Mouse (Mus musculus) MEL (cell line): ENCODE measurements around the gene Atp23. TPM values are rescaled to one million over a fixed set of nuclear protein-coding genes. Genes with fewer than 3 reads are reported as not detected.
A peak's percentile ranks its signal among the peaks of the same experiment; 100 is the strongest.

Source experiments
- DNase-seq: peaks from one replicate; pipeline ENCODE4 v3.0.0; 2011; ENCODE audit warnings: low read depth, low spot score
- H3K27ac ChIP-seq: 2 replicates; pipeline ENCODE4 v1.5.1; 2012; ENCODE audit warnings: low read depth, mild to moderate bottlenecking, control low read depth, low read length, moderate library complexity; ENCODE audit not compliant: control insufficient read depth
- H3K27me3 ChIP-seq, 2 experiments: fragments of 150-350 bp in 1 of 2; sonication (generic) in 1 of 2; 2 replicates each; pipeline ENCODE4 v1.6.1; 2012; ENCODE audit warnings: low read length in 2 of 2, mild to moderate bottlenecking in 2 of 2, improper control_type of control experiment in 1 of 2, moderate library complexity in 1 of 2; ENCODE audit not compliant: insufficient read depth in 2 of 2, control insufficient read depth in 1 of 2
- H3K36me3 ChIP-seq, 2 experiments: 2 replicates each; pipeline ENCODE4 v1.6.1; 2012 to 2014; ENCODE audit warnings: low read length in 2 of 2, improper control_type of control experiment in 1 of 2, inconsistent platforms in 1 of 2, mild to moderate bottlenecking in 1 of 2; ENCODE audit not compliant: insufficient read depth in 2 of 2, control insufficient read depth in 1 of 2
- H3K4me1 ChIP-seq, 2 experiments: fragments of 150-350 bp in 1 of 2; sonication (generic) in 1 of 2; 2 replicates each; pipeline ENCODE4 v1.6.1; 2012; ENCODE audit warnings: low read length in 2 of 2, improper control_type of control experiment in 1 of 2, mild to moderate bottlenecking in 1 of 2; ENCODE audit not compliant: insufficient read depth in 2 of 2, control insufficient read depth in 1 of 2
- H3K4me3 ChIP-seq, 2 experiments: fragments of 150-350 bp in 1 of 2; sonication (generic) in 1 of 2; 2 replicates each; pipeline ENCODE4 v1.5.1; 2012; ENCODE audit warnings: low read depth in 2 of 2, low read length in 2 of 2, mild to moderate bottlenecking in 2 of 2, moderate library complexity in 2 of 2, control low read depth in 1 of 2, improper control_type of control experiment in 1 of 2; ENCODE audit not compliant: control insufficient read depth in 1 of 2, insufficient read depth in 1 of 2
- H3K79me2 ChIP-seq: 2 replicates; pipeline ENCODE4 v1.6.1; 2012; ENCODE audit warnings: mild to moderate bottlenecking, low read length, moderate library complexity; ENCODE audit not compliant: control insufficient read depth, poor library complexity, insufficient read depth
- H3K9ac ChIP-seq: 2 replicates; pipeline ENCODE4 v1.6.1; 2012; ENCODE audit warnings: low read depth, mild to moderate bottlenecking, control low read depth, low read length, moderate library complexity; ENCODE audit not compliant: control insufficient read depth, poor library complexity, severe bottlenecking
- H3K9me3 ChIP-seq: fragments of 150-350 bp; sonication (generic); replicated peaks from 2 replicates; pipeline ENCODE4 v1.6.1; 2012; ENCODE audit warnings: mild to moderate bottlenecking, low read length, improper control_type of control experiment, moderate library complexity; ENCODE audit not compliant: insufficient read depth
- CTCF ChIP-seq, 3 experiments: IDR thresholded peaks in 2 of 3; conservative IDR thresholded peaks in 1 of 3; 2 replicates each; pipeline ENCODE4 v1.5.1; 2011 to 2012; ENCODE audit warnings: low read length in 3 of 3, low read depth in 2 of 3, mild to moderate bottlenecking in 2 of 3, improper control_type of control experiment in 1 of 3, inconsistent platforms in 1 of 3, mixed read lengths in 1 of 3, moderate library complexity in 1 of 3; ENCODE audit not compliant: control insufficient read depth in 1 of 3, insufficient read depth in 1 of 3, poor library complexity in 1 of 3, severe bottlenecking in 1 of 3
- ELF1 ChIP-seq: IDR thresholded peaks from 2 replicates; pipeline ENCODE4 v1.6.1; 2014; ENCODE audit warnings: low read depth, mild to moderate bottlenecking, inconsistent platforms, low read length, improper control_type of control experiment, moderate library complexity
- GATA1 ChIP-seq: IDR thresholded peaks from 2 replicates; pipeline ENCODE4 v1.6.1; 2011; ENCODE audit warnings: low read depth, low read length, improper control_type of control experiment
- KAT2A ChIP-seq: conservative IDR thresholded peaks from 2 replicates; pipeline ENCODE4 v1.6.1; 2012; ENCODE audit warnings: low read depth, low read length, improper control_type of control experiment, inconsistent platforms
- MAFK ChIP-seq: IDR thresholded peaks from 2 replicates; pipeline ENCODE4 v1.6.1; 2011; ENCODE audit warnings: low read depth, mild to moderate bottlenecking, low read length, improper control_type of control experiment, borderline replicate concordance
- MAX ChIP-seq: IDR thresholded peaks from 2 replicates; pipeline ENCODE4 v1.6.1; 2011; ENCODE audit warnings: low read length, improper control_type of control experiment
- MXI1 ChIP-seq: IDR thresholded peaks from 2 replicates; pipeline ENCODE4 v1.6.1; 2011; ENCODE audit warnings: mild to moderate bottlenecking, low read depth, low read length, improper control_type of control experiment
- MYC ChIP-seq: IDR thresholded peaks from 2 replicates; pipeline ENCODE4 v1.6.1; 2011; ENCODE audit warnings: low read depth, mild to moderate bottlenecking, low read length, improper control_type of control experiment, moderate library complexity
- POLR2A ChIP-seq, 2 experiments: IDR thresholded peaks; 2 replicates each; pipeline ENCODE4 v1.6.1; 2011 to 2012; ENCODE audit warnings: low read length in 2 of 2, mild to moderate bottlenecking in 2 of 2, control low read depth in 1 of 2, improper control_type of control experiment in 1 of 2, low read depth in 1 of 2, moderate library complexity in 1 of 2; ENCODE audit not compliant: control insufficient read depth in 1 of 2, insufficient read depth in 1 of 2, poor library complexity in 1 of 2
- POLR2AphosphoS2 ChIP-seq: IDR thresholded peaks from 2 replicates; pipeline ENCODE4 v1.6.1; 2011; ENCODE audit warnings: low read length, improper control_type of control experiment
- POLR2AphosphoS5 ChIP-seq: IDR thresholded peaks from 2 replicates; pipeline ENCODE4 v1.6.1; 2012; ENCODE audit warnings: low read depth, borderline replicate concordance, mild to moderate bottlenecking, inconsistent platforms, low read length, moderate library complexity, mixed read lengths
- RAD21 ChIP-seq: IDR thresholded peaks from 2 replicates; pipeline ENCODE4 v1.6.1; 2011; ENCODE audit warnings: mild to moderate bottlenecking, low read depth, low read length, improper control_type of control experiment
- SIN3A ChIP-seq: IDR thresholded peaks from 2 replicates; pipeline ENCODE4 v1.6.1; 2012; ENCODE audit warnings: low read length, improper control_type of control experiment, inconsistent platforms
- SMC3 ChIP-seq: IDR thresholded peaks from 2 replicates; pipeline ENCODE4 v1.6.1; 2011; ENCODE audit warnings: low read depth, low read length, improper control_type of control experiment
- TBP ChIP-seq: IDR thresholded peaks from 2 replicates; pipeline ENCODE4 v1.8.0; 2011; ENCODE audit warnings: low read depth, low read length, improper control_type of control experiment
- TCF12 ChIP-seq: IDR thresholded peaks from 2 replicates; pipeline ENCODE4 v1.6.1; 2014; ENCODE audit warnings: low read depth, mild to moderate bottlenecking, inconsistent platforms, low read length, improper control_type of control experiment, moderate library complexity
- UBTF ChIP-seq: IDR thresholded peaks from 2 replicates; pipeline ENCODE4 v1.6.1; 2012; ENCODE audit warnings: low read depth, mild to moderate bottlenecking, inconsistent platforms, low read length, improper control_type of control experiment, moderate library complexity, borderline replicate concordance; ENCODE audit not compliant: insufficient read depth
- USF1 ChIP-seq: IDR thresholded peaks from 2 replicates; pipeline ENCODE4 v1.6.1; 2014; ENCODE audit warnings: low read depth, mild to moderate bottlenecking, inconsistent platforms, low read length, improper control_type of control experiment, moderate library complexity
- ZC3H11A ChIP-seq: IDR thresholded peaks from 2 replicates; pipeline ENCODE4 v1.6.1; 2012; ENCODE audit warnings: low read depth, mild to moderate bottlenecking, inconsistent platforms, low read length, improper control_type of control experiment
- ZNF384 ChIP-seq: IDR thresholded peaks from 2 replicates; pipeline ENCODE4 v1.6.1; 2012; ENCODE audit warnings: low read depth, mild to moderate bottlenecking, inconsistent platforms, low read length, improper control_type of control experiment
- polyA plus RNA-seq, 2 experiments: library from polyadenylated mRNA; stranded (reverse) in 1 of 2; unstranded in 1 of 2; fragments of >175 nt in 1 of 2; fragments of >200 nt in 1 of 2; gene quantifications; 2 replicates each; pipeline versions ENCODE4 v1.2.1 to v1.2.4; 2012; ENCODE audit warnings: low replicate concordance in 2 of 2, low read depth in 1 of 2; ENCODE audit not compliant: insufficient read length in 2 of 2, insufficient read depth in 1 of 2, missing spikeins in 1 of 2
- total RNA-seq: library from RNA; depleted of rRNA; stranded (reverse); fragments of 300-350 nt; gene quantifications from 2 replicates; pipeline ENCODE4 v1.2.3, GENCODE M21; 2012

Gene Atp23
- total and polyA plus RNA-seq, 3 experiments, result 23.0 to 26.1 TPM; not detected in 1

DNA sequence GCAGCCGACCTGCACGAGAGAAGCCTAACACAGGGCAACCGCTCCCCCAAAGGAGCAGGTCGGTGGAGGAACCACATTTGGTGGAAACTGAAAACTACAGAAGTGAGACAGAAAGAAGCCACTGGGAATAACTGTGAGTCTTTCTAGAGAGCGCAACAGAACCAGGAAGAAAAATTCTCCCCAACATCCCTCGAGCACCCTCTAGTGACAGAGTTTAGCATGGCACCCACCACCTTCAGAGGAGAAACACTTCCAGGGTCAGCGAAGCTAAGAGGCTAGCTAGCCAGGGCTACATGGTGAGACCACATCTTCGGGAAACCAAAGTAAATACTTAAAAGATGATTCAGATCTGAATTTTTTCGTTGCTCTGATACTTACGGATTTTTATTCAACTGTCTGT, 47.9 kb downstream of the Atp23 start:
- no peaks in the 10 kb centered on the region for H3K36me3 ChIP-seq
- H3K79me2 ChIP-seq, result no peaks in the 10 kb centered on the region
- H3K9ac ChIP-seq, result no peak overlapping the region
- H3K27ac ChIP-seq, result no peak overlapping the region
- H3K27me3 ChIP-seq, result no peaks in the 10 kb centered on the region
- H3K4me3 ChIP-seq, result no peak overlapping the region
- no peaks in the 10 kb centered on the region for H3K4me1 ChIP-seq
- TF ChIP-seq POLR2AphosphoS5 (no peak), KAT2A (no peak), SMC3 (peak; percentile 44), CTCF (IDR thresholded peaks at IDR 0.05 in 2 of 3, conservative IDR thresholded peaks at IDR 0.05 in 1 of 3; ENCODE audit: control insufficient read depth in 1 of 3, insufficient read depth in 1 of 3, low read depth in 2 of 3, low read length in 3 of 3, poor library complexity in 1 of 3, severe bottlenecking in 1 of 3) (peak; percentile 52 to 65 (median 57)), TCF12 (no peak), RAD21 (peak; percentile 53), ZC3H11A (no peak)
- no peaks in the 10 kb centered on the region for H3K9me3 ChIP-seq
- peak; percentile 35 for DNase-seq

DNA sequence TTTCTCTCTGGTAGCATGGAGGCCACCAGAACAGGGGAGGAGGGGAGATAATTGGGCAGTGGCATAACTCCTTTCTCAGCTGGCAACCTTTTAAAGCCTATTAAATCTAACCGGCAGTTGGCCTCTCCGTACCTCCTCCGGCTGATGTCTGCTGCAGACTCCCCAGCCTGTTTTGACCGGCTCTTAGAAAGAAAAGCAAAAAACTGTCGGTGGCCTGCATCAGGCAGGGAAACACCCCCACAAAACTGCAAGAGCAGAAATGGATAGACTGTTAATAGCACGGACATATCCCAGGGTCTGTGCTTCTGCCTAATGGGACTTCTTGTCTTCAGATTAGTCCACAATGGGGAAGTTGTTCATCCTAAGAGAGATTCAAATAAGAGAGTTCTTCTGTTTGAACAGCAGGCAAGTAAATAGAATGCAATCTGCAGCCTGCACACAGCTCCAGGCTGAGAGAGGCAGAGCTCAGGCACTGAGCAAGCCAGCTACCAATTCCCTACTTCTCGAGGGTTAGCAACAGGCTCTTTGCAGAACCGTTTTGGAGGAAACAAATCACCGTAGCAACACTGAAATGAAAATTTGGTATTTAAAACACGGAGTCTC, 55.7 kb downstream of the Atp23 start:
- no peak overlapping the region for H3K27ac ChIP-seq
- DNase-seq, result peak; percentile 31
- peak overlapping the region; percentile 6; the same call in 1 of the 2 replicates for H3K9ac ChIP-seq
- no peaks in the 10 kb centered on the region for H3K9me3 ChIP-seq
- 0 out of 4 replicates have a peak, but pooled peaks cover 0 to 9% of the 10 kb centered on the region in 2 experiments for H3K4me1 ChIP-seq
- no peaks in the 10 kb centered on the region for H3K36me3 ChIP-seq
- H3K79me2 ChIP-seq, result no peaks in the 10 kb centered on the region
- no peaks in the 10 kb centered on the region for H3K27me3 ChIP-seq
- TF ChIP-seq UBTF, result no peak
- no peak for TF ChIP-seq MAX
- no peak for TF ChIP-seq MAFK
- no peak for TF ChIP-seq GATA1
- TF ChIP-seq SIN3A, result no peak
- TF ChIP-seq POLR2A (IDR thresholded peaks at IDR 0.05; ENCODE audit: control insufficient read depth in 1 of 2, insufficient read depth in 1 of 2, low read depth in 1 of 2, low read length in 2 of 2, poor library complexity in 1 of 2), result no peak
- TF ChIP-seq USF1, result no peak
- TF ChIP-seq ZC3H11A, result no peak
- TF ChIP-seq POLR2AphosphoS2, result no peak
- TF ChIP-seq ELF1, result no peak
- TF ChIP-seq ZNF384, result no peak
- TF ChIP-seq MYC, result no peak
- TF ChIP-seq MXI1, result no peak
- TF ChIP-seq TBP, result no peak
- TF ChIP-seq, all 39 proteins: peak for 0
- H3K4me3 ChIP-seq, result peak overlapping the region in 1 of 2 experiments; percentile 21; a peak in 2 of 4 replicates
